Mouse (Mus musculus): Measurements from ENCODE around the gene Arhgap17.
A peak's percentile ranks its signal among the peaks of the same experiment; 100 is the strongest.

Arhgap17 gene

DNA sequence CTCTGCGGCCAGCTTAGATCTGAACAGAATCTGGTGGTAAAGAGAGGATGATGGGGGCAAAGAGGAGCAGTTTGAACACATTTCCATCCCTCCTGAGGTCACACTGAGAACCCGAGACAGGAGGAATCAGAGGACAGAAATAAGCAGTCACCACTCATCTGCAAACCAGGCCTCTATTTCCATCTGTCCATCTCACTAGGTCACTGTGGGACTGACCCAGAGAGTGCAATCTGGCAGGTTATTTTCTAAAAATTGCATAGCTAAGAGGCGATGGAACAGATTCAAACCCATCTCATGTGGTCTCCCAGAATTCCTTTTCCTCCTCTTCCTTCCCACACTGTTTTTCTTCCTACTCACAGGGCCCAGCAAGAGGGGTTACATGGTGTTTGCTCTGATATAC, 81.8 kb downstream of the Arhgap17 start:
- DNase-seq (ENCODE audit: low spot score in 2 of 2), result no peak

DNA sequence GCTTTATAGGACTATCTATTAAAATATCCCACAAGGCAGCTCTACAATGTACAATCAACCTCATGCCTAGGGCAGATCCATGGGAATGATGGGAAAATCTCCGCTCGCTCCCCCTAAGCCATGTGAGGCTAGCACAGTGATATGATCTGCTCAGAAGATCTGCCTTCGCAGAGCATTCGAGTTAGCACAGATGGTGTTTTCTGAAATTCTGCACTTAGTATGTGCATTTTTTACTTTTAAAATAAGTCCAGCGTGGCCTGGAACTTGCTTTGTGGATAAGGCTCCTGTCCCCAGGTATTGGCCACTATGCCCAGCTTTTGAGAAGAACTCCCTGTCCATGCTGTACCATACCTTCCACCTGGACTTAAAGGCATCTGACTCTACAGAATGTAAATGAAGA, 83.8 kb downstream of the Arhgap17 start:
- DNase-seq (ENCODE audit: low spot score in 2 of 2), result no peak

DNA sequence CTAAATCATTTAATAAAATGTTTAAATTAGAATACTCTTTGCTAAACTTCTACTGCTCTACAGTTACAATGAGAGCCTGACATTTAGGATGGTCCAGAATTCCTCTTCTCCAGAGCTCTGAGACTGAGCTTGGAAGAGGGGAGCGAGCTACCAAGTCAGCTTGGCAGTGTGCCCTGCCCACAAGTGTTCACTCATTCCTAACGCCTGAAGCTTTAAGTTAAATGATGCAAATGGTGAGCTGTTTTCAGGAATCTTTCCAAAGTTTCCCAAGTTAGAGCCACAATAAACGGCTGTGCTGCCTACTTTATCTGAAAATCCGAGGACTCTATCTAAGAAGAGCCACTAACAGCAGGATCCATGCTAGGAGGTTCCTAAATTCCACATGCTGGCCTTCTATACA, 85.9 kb downstream of the Arhgap17 start:
- DNase-seq (ENCODE audit: low spot score in 2 of 2), result peak in 1 of 2 experiments; percentile 22

DNA sequence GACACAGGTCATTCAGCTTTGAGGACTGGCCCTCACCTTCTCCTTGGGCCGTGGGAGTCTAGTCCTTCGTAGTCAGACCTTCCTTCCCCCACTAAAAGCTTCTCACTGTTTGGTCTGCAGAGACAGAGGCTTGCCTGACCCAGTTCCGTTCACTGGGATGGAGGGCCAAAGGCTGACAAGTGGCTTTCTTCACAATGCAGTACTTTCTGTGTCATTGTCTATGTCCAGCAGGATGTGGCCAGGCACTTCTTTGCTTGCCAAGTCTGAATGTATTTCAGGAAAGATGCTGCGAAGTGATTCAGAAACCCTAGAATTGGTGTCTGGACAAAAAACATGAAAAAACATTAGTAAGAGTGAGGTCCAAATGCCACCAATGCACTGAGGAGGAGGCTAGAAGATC, 89.9 kb downstream of the Arhgap17 start:
- no peak for DNase-seq (ENCODE audit: low spot score in 2 of 2)

DNA sequence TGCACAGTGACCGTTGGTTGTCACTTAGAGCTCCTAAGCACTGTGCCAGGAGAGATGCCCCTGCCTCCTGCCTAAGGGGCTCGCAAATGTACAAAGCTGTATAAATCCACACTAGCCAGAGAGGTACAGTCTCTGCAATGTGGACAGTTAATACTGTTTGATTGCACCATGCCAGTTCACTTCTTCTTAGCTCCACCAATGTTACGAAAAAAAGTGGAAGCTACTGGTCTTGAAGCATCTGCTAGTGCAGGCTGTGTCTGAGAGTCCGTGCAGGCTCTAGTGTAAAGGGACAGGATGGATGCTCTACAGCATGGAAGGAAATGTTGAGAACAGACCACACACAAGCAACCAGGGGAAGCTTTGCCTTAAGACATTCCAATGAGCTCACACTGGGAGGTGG, 93.1 kb downstream of the Arhgap17 start:
- DNase-seq (ENCODE audit: low spot score in 2 of 2), result no peak

DNA sequence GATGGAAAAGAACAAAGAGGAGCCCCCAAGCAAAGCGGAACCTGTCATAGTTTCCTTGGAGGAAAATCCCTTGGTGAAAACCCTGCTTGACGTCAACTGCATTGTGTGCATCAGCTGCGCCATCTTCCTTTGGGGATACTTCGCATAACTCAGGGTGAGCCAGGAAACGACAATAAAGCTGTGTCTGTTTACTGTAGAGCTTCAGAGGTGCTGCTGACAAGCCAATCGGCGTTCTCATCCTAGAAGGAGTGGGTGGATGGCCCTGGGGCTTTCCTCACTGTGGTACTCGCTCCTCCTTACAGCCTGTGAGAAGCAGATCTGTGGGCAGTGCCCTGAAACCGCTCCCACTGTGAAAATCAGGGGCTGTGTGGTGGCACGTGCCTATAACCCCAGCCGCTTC, 96.7 kb downstream of the Arhgap17 start:
- no peak for DNase-seq (ENCODE audit: low spot score in 2 of 2)

DNA sequence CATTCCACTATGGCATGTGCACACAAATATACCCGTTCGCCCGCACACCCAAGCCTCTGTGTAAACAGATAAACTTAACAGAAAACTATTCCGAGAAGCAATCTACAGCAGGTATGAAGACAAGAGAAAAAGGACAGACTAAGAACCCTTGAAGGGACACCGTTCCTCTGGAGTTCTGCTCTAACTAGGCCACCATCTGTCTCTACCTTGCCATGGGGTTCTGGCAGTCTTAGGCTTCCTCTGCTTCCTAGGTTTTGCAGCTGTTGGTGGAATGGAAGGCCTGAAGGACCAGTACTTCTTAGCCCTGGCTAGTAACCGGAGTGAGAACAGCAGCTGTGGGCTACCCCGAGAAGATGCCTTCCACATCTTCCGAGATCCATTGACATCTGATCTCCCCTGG, 111.6 kb downstream of the Arhgap17 start:
- DNase-seq (ENCODE audit: low spot score in 2 of 2), result no peak

DNA sequence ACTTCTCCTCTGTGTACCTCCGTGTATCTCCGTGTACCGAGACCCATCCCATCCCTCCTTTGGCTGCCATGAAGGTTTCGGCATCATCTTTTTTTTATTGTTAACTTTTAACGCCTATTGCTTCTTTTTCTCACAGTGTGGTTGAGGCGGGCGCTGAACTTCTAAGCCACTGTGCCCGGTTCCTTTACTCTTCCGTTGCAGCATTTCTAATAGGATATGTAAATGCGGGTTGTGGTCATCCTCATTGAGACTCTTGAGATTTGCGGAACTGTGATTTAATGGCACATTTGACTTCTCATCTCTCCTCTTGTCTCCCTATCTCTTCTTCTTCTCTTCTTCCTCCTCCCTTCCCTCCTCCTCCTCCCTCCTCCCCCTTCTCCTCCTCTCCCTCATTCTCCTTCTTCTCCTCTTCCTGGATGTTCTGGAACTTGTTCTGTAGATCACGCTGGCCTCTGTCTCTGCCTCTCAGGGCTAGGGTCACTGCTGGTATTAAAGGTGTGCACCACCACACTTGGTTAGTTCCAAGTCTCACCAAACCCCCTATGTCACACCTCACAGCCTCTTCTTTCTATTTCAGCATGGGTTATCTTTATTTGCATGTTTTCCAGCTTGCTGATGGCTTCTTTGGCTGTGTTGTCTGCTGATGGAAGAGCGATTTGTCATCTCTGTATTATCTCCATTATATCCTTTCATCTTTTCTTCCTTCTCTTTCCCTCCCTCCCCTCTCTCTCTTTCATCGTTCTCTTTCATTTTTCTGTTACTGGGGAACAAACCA, 115.3 kb downstream of the Arhgap17 start:
- no peak for DNase-seq (ENCODE audit: low spot score in 2 of 2)

DNA sequence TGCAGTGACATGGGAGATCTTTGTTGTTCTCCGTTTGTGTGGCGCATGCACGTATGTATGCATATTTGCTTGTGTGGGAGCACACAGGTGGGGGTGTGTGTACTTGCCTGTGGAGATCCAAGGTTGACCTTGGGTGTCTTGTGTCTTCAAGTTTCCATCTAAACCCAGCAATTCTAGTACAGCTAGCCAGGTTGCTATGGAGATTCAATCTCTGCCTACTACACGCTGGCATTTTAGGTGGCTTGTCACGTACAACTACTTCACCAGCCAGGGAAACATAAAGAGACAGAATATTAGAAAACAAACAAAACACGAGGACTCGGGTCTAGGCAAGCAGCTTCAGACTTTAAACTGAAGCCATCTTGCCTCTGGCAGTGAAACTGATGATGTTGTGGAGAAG, 116.3 kb downstream of the Arhgap17 start:
- DNase-seq (ENCODE audit: low spot score in 2 of 2), result no peak

DNA sequence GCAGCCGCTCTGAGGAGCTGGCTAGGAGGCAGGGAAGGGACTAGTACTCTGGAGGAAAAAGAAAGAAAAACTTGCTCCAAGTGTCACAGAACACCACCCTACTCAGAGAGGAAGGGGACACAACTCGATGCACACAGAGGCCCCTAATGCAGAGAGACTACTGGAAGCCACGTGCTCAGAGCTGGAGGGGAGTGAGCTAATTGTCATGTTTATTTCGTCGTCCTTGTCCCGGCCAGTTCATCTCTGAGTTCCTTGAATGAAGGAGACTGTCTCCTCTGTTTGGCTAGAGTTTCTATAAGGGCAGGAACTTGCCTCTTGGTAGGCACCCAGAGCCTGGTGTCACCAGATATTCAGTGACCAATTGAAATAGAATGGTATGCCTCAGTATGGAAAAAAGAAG, 118.4 kb downstream of the Arhgap17 start:
- no peak for DNase-seq (ENCODE audit: low spot score in 2 of 2)

DNA sequence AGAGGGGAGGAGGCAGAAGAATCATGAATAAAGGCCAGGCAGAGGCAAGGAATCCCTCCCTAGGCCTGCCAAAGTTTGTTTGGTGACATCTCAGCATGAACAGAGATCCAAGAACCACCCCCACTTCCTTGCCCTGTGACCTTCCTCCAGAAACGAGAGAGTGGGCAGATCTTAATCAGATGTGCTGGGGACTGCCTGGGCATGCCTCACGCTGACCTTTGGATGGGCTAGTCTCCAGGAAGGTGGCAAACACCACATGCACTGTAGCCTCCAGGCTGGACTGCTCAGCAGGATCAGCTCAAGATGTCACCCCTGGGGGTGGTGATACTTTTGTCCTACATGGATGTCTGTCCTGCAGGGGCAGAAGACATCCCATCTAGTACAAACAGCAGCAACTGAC, 121.5 kb downstream of the Arhgap17 start:
- no peak for DNase-seq (ENCODE audit: low spot score in 2 of 2)

DNA sequence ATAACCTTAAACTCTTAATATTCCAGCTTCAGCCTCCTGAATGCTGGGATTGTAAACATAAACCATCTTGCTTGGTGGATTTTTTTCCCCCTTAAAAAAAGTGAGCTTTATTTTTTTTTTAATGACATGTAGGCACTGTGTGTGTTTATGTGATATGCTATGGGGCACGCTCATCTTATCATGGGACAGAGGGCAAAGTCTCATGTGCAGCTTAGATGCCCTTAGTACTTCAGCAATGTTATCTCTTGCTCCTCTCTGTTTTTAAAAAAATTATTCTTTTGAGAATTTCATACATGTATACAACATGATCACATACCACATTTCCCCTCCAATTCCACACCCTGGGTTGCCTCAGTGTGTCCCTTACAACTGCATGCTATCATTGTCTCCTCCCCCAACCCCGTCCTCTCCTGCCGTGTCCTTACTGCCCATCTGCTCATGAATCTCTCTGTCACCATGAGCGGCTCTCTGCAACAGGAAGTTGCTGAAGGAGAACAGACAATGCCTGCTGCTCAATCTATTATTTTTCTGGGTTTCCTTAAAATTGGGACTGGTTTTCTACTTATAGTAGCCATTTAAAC, 123.1 kb downstream of the Arhgap17 start:
- DNase-seq (ENCODE audit: low spot score in 2 of 2), result no peak

DNA sequence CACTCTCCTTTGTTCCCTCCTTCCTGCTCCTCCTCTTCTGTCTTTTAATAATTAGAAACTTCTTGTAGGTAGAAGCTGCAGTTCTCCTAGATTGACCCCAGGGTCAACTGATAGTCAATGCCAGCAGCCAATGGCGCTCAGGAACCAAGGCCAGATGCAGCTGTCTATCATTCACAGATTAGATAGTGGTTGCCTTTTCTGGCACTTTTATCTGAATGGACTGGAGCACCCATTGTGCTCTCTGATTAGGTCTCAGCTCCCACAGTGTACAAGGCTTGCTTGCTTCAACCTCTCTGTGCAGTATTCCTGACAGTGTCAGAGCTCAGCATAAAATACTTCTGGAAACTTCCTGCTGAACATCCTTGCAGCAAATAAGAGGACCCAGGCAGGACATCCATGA, 124.9 kb downstream of the Arhgap17 start:
- no peak for DNase-seq (ENCODE audit: low spot score in 2 of 2)

DNA sequence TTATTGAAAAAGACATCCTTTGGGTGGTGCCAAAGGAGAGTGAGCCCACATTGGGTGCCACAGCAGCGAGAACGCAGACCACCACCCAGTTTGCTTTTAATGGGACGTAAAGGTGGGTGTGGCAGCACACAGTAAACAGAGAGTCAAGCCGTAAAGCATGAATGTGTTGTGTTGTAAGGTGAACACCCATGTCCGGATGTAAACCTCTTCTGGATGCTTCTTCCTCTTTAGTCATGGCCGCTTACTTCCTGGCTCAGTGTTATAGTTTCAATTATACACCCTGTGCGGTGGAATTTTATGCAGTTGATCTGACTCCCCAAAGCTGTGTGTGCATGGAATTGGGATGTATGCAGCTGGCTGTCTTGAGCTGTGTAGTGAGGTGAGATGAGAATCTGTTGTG, 127.5 kb downstream of the Arhgap17 start:
- no peak for DNase-seq (ENCODE audit: low spot score in 2 of 2)

DNA sequence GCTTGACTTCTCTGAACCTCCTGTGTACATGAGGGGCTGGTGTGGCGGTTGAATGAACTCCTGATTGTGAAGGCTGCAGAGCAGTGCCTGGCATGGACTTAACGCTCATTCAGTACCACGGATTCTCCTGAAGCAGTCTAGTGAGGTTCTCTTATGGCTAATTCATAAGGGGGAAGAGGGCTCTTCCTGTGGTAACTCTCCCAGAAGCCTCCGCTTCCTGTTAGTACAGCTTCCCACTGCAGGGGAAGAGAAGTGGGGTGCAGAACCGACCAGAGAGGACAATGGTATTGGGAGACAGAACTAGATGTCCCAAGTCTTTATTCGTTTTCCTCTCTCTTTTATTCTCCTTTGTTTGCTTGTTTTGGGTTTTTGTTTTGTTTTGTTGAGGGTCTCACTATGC, 129.7 kb downstream of the Arhgap17 start:
- DNase-seq (ENCODE audit: low spot score in 2 of 2), result no peak

DNA sequence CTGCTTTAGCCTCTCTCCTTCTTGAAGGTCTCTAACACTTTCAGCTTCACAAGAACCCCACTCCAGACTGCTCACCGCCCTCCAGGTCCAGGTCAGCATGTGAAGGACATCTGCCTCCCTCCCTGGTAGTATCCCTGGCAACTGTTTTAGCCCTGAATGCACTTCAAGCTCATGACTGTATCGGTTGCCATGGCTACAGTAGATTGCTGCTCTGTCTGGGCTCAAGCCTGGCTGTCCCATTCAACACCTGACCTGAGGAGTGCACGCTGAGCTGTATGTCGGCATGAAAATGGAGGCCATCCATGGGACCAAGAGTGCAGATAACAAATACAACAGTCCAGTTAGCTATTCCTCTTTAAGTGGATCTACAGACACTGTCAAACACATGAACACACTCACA, 131.1 kb downstream of the Arhgap17 start:
- DNase-seq (ENCODE audit: low spot score in 2 of 2), result no peak

DNA sequence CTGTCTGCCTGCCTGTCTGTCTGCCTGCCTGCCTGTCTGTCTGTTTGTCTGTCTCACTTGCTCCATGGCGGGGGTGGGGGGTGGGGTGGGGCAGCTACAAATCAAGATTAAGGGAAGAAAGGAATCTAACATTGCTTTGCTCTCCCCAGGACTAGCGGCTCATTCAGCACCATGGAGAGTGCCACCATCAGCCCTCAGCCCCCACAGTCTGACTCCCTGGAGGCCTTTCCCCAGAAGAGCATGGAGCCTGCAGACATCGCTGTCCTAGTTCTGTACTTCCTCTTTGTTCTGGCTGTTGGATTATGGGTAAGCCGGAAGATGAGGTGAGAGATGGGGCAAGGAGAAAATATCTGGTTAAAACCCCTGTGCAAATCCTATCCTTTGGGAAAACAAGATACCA, 134.3 kb downstream of the Arhgap17 start:
- DNase-seq (ENCODE audit: low spot score in 2 of 2), result no peak
